Mouse (Mus musculus): ENCODE results near the gene Tm7sf2.

Tm7sf2 gene

DNA sequence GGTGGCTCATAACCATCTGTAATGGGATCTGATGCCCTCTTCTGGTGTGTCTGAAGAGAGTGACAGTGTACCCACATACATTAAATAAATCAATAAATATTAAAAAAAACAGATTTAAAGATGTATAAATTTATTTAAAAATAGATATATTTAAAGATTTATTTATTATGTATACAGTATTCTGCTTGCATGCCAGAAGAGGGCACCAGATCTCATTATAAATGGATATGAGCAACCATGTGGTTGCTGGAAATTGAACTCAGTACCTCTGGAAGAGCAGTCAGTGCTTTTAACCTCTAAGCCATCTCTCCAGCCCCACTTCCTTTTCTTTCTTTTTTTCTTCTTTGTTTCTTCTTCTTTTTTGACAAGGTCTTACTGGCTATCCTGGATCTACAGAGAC, 28.2 kb downstream of the Tm7sf2 start:
- no peak for DNase-seq

DNA sequence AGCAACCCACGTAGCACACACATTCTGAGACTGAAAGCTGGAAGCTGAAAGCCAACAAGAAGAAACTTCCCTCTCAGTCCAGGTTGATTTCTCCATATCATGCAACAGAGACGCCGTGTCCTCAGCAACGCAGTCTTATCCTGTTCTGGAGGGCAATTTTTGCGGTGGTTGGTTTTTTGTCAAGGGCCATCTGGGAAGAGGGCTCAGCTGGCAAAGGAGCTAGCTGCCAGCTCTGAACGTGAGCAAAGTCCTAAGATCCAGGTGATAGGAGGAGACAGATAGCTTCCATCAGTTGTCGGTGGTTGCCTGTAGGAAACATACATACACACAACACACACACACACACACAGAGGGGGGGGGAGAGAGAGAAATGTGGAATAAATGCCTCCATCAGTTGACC, 29.8 kb downstream of the Tm7sf2 start:
- DNase-seq = no peak

DNA sequence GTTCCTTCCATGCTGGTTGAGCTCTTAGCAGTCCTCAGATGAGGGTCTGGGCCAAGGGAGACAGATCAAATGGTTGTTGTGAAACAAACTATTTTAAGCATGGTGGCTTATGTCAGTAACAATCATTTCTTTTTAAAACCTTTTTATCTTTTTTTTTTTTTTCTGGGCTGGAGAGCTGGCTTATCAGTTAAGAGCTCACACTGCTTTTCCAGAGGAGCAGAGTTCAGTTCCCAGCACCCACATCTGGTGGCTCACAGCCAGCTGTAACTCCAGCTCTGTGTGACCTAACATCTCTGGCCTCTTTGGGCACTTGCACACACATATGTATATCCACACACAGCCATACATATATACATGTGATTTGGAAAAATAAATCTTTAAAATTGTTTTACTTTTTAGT, 30.5 kb downstream of the Tm7sf2 start:
- DNase-seq = no peak

DNA sequence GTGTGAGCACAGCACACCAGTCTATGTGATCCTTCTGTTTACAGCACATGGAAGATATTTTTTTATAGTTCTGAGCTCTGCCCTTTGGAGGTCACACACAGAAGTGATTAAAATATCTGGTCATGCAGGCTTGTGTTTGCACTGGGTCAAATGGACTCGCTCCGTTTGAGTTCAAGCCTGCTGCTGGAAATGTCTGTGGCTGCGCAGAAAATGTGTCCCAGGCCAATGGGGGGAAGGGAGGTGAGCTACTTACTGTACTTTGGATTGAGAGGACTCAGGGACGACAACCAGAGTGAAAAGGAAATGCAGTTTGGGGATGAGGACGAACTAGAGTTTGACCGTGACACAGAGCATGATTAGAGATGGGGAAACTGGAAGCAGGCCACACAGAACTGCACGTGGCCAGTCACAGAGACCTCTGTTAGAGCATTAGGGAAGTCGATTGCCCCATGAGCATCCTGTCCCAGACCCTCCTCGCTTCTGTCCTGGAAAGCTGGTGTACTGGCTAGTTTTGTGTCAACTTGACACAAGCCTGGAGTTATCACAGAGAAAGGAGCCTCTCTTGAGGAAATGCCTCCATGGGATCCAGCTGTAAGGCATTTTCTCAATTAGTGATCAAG, 32.1 kb downstream of the Tm7sf2 start:
- DNase-seq = no peak

DNA sequence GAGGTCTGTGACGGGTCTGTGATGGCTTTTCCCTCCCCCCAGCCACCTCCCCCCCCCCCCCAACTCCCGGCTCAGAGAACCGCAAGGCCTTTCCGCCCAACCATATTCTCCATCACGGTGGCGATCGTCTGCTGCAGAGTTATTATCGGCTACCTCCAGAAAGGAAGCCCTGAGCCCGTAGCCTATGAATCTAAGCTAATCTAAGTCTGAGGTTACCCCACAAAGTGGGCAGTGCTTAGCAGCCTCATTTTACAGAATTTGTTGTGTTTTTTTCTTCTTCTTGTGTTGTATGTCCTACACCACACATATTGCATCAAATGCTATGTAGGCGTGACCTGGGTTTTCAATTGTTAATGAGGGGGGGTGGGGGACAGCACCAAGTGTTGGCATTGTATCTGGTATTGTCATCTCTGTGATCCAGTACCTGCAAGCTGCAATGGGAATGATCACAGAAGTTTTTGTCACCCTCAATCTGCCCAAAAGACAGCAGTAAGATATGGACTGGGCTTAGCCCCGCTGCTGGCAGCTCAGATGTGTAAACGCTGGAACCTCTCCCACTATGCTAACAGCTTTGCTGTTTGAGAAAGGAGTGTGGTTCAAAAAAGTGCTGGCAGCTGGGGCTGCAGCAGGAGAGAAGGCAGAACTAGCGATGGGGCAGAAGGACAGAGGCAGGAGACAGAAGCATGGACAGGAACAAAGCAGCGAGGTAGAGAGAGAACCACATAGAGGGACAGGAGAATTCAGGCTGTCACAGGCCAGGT, 37.5 kb downstream of the Tm7sf2 start:
- no peak for DNase-seq

DNA sequence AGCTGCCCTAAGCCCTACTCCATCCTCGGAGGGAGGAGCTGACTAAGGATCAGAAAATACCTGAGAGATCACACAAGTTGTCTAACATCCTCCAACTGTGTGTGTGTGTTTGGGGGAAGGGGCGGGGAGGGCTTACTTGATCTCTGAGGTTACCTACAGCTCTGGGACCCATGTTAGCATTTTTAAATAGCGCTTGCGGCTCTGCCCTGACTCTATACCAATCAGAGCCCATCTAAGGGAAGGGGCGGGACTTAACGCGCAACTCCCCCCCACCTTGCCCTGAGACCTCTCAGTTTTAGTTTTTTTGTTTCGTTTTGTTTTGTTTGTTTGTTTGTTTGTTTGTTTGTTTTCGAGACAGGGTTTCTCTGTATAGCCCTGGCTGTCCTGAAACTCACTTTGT, 38.7 kb downstream of the Tm7sf2 start:
- no peak for DNase-seq

DNA sequence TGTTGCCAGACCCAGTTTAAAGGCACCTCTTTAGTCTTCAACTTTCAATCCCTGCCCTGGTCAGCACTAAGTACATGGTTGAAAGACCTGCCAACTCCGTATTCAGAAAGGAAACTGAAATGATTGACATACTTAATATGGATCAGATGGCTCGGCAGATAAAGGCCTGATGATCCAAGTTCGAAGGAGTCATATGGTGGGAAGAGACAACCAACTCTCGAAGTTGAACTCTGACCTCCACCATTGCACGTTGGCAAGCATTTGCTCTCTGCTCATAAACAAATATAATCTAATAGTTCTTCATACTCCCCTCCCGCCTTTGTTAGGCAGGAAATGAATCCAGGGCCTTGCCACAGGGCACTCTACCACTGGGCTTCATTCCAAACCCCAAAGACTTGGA, 39.2 kb downstream of the Tm7sf2 start:
- no peak for DNase-seq

DNA sequence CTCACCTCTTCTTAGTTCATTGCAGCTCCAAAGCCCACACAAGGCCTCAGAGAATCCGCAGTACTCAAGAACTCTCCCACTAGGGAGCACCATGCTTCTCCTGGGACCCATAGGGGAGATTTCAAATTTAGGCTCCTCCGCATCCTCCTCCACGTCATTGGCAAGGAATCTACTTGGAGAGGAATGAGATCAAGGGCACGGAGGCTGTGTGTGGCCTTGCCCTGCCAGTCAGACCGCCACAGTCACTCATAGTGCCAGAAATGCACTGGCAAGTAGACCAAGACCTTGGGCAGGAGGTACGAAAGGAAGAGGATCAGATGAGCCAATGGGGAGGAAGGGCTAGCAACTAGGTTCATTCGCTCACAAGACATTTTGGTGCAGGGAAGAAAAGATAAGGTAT, 44.2 kb downstream of the Tm7sf2 start:
- DNase-seq = no peak

DNA sequence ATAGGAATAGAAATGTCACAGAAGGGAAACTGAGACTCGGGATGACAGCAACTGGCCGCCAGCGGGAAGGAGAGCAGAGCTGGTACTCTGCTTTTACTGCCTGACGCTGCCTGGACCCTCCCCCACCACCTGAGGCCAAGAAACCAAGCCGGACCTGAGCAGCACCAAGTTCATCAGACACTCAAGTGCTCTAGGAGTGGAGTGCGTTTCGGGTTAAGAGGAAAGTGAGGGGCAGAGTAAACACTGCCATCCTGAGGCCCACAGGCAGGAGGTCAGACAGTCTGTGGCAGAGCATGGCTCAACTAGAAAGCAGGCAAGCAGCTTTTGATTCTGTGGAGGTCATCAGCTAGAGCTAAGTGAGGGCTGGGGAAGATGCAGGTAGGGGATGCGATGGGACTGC, 45.1 kb downstream of the Tm7sf2 start:
- no peak for DNase-seq

DNA sequence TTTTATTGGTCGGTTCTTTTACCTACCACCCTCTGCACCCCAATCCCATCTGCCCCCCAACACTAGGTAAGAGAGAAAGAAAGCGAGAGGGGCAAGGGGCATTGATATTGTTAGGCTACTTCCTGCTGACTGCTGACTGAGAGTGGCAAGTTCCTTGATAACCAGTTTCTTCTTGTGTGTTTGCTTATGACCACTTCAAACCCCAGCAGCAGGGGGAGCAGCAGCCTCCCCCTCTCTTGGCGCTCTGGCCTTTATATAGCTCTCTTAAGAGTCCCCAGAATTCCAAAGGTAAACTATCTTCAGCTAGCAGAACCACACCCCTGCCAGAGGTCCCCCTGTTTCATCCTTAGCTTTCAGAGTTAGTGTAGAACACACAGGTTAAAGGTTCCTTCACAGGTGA, 47.9 kb downstream of the Tm7sf2 start:
- DNase-seq = no peak

DNA sequence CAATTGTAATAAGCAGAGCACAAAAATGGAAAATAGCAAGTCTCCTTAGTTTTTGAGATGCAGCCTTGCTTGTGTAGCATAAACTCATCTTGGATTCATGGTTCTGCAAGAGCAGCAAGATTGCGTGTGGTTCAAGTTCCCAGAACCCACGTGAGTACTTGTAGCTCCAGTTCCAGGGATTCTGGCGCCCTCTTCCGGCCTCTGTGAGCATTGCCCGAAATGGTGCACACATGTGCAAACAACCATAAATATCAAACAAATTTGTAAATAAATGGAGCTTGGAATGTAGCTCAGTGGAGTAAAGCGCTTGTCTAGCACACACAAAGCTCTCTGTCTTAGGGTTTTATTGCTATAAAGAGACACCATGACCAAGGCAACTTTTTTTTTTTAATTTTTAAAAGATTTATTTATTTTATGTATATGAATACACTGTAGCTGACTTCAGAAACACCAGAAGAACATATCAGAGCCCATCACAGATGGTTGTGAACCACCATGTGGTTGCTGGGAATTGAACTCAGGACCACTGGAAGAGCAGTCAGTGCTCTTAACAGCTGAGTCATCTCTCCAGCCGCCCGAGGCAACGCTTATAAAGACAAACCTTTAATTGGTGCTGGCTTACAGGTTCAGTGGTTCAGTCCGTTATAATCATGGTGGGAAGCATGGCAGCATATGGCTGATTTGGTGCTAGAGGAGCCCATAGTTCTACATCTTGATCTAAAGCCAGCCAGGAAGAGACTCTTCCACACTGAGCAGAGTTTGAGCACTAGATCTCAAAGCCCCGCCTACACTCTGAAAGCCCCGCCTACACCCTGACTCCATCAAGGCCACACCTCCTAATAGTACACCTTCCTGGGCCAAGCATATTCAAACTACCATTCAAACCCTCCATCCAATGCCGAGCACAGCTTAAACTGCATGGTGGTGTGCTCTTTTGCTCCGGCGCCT, 49.8 kb downstream of the Tm7sf2 start:
- DNase-seq = peak; percentile 87

DNA sequence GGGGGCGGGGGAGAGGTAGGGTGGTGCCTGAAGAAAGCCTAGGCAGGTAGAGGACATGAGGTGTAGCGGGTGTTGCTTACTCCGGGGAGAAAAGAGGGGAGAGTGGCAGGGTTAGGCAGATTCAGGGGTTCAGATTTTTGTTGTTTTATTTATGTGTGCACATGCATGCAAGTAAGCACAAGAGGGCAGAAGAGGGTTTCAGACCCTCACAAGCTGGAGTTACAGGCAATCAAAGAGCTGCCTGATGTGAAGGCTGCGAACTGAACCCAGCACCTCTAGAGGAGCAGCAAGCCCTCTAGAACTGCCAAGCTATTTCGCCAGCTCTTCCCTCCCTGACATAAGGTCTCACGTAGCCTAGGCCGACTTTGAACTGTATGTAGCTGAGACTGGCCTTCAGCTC, 51.6 kb downstream of the Tm7sf2 start:
- DNase-seq = peak; percentile 38

DNA sequence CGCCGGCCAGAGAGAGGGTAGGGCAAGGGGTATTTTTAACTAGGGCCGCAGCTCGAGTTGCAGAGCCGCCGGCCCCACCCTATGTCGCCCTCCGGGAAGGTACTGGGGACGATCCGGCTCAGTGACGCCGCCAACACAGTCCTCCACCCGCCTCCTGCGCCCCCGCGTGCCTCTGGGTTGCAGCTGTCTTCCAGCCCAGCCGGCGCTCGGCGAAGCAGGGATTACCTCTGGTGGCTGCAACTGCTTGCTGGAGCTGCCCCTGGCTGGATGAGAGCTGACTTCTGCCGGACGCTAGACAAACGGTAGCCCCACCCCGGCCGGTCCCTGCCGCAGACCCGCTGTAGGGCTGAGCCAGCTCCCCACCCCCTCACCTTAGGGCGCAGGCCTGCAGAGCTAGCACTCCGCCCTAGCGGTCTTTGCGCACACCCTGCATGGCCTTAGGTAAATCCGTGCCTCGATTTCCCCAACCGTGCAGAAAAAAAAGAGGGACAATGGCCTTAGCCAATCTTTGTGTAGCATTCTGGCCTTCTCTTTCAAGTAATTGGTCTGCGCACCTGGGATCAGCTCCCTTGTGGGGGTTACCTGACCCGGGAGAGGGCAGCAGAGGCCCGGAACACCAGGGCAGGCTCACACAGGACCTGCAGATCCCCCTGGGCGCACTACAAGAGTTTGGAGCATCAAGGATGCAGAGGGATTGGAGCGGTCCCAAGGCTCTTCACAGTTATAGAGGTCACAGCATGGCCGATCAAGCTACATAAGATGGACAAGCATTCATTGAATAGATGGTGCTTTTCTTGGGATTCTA, 52.5 kb downstream of the Tm7sf2 start, which contains the start of gene Capn1:
Gene Capn1 (minus strand): TSS at position 387 of the 805 bp plus-strand sequence.
- DNase-seq = peak; percentile 84

DNA sequence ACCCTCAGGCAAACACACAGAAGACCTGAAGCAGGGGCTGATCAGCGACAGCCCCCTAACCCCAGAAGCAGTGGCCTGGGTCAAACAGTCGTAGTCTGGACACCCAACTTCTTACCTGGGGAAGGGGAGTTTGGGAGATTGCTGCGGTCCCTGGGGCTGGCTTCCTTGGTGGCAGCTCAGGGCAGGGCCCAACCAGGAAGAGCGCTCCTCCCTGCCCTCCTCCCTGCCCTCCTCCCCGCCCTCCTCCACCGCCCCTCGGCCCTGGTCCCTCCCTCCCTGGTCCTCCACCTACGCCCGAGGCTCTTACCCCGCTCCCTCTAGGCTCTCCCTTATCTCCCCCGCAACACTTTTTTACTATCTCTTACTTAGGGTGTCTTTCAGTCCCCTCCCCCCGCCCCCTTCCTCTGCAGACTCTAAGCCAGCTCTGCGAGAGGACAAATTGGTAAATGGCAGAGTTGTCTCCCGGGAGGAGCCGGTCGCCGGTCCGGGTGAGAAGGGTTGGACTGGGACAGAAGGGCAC, 53.1 kb downstream of the Tm7sf2 start:
- peak; percentile 60 for DNase-seq

DNA sequence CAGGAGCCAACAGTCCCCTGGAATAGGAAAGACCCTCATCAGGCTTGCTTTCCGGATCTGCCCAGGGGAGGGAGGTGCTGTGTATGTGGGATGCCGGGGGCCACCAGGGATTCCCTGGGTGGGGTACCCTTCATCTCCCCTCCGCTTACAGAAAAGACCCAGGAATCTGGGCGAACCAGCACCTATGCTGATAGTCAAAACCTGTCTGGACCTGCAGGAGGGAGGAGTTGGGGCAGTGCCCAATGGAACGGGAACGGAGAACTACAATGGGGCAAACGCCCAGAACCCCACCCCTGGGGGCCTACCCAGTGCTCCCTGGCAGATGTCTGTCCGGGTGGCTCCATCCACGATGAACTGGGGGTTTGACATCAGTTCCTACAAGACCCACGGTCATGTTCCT, 54.5 kb downstream of the Tm7sf2 start:
- DNase-seq = no peak
